Mouse (Mus musculus): ENCODE results near the gene Slc25a44. TPM values are rescaled to one million over a fixed set of nuclear protein-coding genes. Genes with fewer than 3 reads are reported as not detected.
"Not testable (repeated sequence)": the region's sequence is repeated elsewhere in the genome, so short reads cannot be mapped to it uniquely, and the experiment has no call there.

Gene Slc25a44
- polyA plus RNA-seq, 1 experiment = 13.5 TPM

- not testable (repeated sequence) for H3K4me1 ChIP-seq (ENCODE audit: control insufficient read depth, insufficient read depth, low read length); H3K9me3 ChIP-seq (replicated peaks; ENCODE audit: control insufficient read depth, insufficient read depth, low read length, poor library complexity, severe bottlenecking); H3K4me3 ChIP-seq (ENCODE audit: low read depth, low read length); H3K27me3 ChIP-seq (ENCODE audit: control insufficient read depth, insufficient read depth, low read length, poor library complexity, severe bottlenecking); H3K9ac ChIP-seq (ENCODE audit: low read depth, poor library complexity, severe bottlenecking); H3K36me3 ChIP-seq (ENCODE audit: control insufficient read depth, insufficient read depth, low read length, poor library complexity, severe bottlenecking); H3K27ac ChIP-seq (ENCODE audit: insufficient read depth, low read length)
Observed at GRCm38 (mm10) chr3:88378599-88378998, 46.3 kb downstream of the Slc25a44 start, which contains the start of gene Bglap2. Bglap2 (minus strand) TSS chr3:88378699.

GRCm38 (mm10) chr3:88376644-88377043 lies 48.3 kb downstream of the Slc25a44 start:
- not testable (repeated sequence) for H3K4me1 ChIP-seq (ENCODE audit: control insufficient read depth, insufficient read depth, low read length); H3K9me3 ChIP-seq (replicated peaks; ENCODE audit: control insufficient read depth, insufficient read depth, low read length, poor library complexity, severe bottlenecking); H3K9ac ChIP-seq (ENCODE audit: low read depth, poor library complexity, severe bottlenecking); H3K36me3 ChIP-seq (ENCODE audit: control insufficient read depth, insufficient read depth, low read length, poor library complexity, severe bottlenecking); H3K27me3 ChIP-seq (ENCODE audit: control insufficient read depth, insufficient read depth, low read length, poor library complexity, severe bottlenecking); H3K4me3 ChIP-seq (ENCODE audit: low read depth, low read length); H3K27ac ChIP-seq (ENCODE audit: insufficient read depth, low read length)

- H3K4me1 ChIP-seq (ENCODE audit: control insufficient read depth, insufficient read depth, low read length); H3K4me3 ChIP-seq (ENCODE audit: low read depth, low read length); H3K9me3 ChIP-seq (replicated peaks; ENCODE audit: control insufficient read depth, insufficient read depth, low read length, poor library complexity, severe bottlenecking); H3K27me3 ChIP-seq (ENCODE audit: control insufficient read depth, insufficient read depth, low read length, poor library complexity, severe bottlenecking); H3K9ac ChIP-seq (ENCODE audit: low read depth, poor library complexity, severe bottlenecking); H3K27ac ChIP-seq (ENCODE audit: insufficient read depth, low read length); H3K36me3 ChIP-seq (ENCODE audit: control insufficient read depth, insufficient read depth, low read length, poor library complexity, severe bottlenecking): not testable (repeated sequence)
Observed at GRCm38 (mm10) chr3:88375750-88376626, 49.0 kb downstream of the Slc25a44 start.

- not testable (repeated sequence) for H3K4me3 ChIP-seq (ENCODE audit: low read depth, low read length); H3K4me1 ChIP-seq (ENCODE audit: control insufficient read depth, insufficient read depth, low read length); H3K27ac ChIP-seq (ENCODE audit: insufficient read depth, low read length); H3K27me3 ChIP-seq (ENCODE audit: control insufficient read depth, insufficient read depth, low read length, poor library complexity, severe bottlenecking); H3K9ac ChIP-seq (ENCODE audit: low read depth, poor library complexity, severe bottlenecking); H3K36me3 ChIP-seq (ENCODE audit: control insufficient read depth, insufficient read depth, low read length, poor library complexity, severe bottlenecking)
- H3K9me3 ChIP-seq (replicated peaks; ENCODE audit: control insufficient read depth, insufficient read depth, low read length, poor library complexity, severe bottlenecking) = peaks cover 12% of the 10 kb centered on the region
Observed at GRCm38 (mm10) chr3:88372643-88373042, 52.3 kb downstream of the Slc25a44 start, which contains the start of gene Bglap3. Bglap3 (minus strand) TSS chr3:88372743.

- not testable (repeated sequence) for H3K36me3 ChIP-seq (ENCODE audit: control insufficient read depth, insufficient read depth, low read length, poor library complexity, severe bottlenecking)
Observed at GRCm38 (mm10) chr3:88368511-88368910, 56.4 kb downstream of the Slc25a44 start.

GRCm38 (mm10) chr3:88367517-88367916 lies 57.4 kb downstream of the Slc25a44 start:
- H3K27ac ChIP-seq (ENCODE audit: insufficient read depth, low read length); H3K4me3 ChIP-seq (ENCODE audit: low read depth, low read length); H3K9ac ChIP-seq (ENCODE audit: low read depth, poor library complexity, severe bottlenecking); H3K4me1 ChIP-seq (ENCODE audit: control insufficient read depth, insufficient read depth, low read length); H3K36me3 ChIP-seq (ENCODE audit: control insufficient read depth, insufficient read depth, low read length, poor library complexity, severe bottlenecking); H3K27me3 ChIP-seq (ENCODE audit: control insufficient read depth, insufficient read depth, low read length, poor library complexity, severe bottlenecking): not testable (repeated sequence)
- H3K9me3 ChIP-seq (replicated peaks; ENCODE audit: control insufficient read depth, insufficient read depth, low read length, poor library complexity, severe bottlenecking) = peaks cover 12% of the 10 kb centered on the region

More at GRCm38 (mm10) chr3:88368511-88368910, 56.4 kb downstream of the Slc25a44 start:
- H3K4me3 ChIP-seq (ENCODE audit: low read depth, low read length); H3K27ac ChIP-seq (ENCODE audit: insufficient read depth, low read length); H3K9ac ChIP-seq (ENCODE audit: low read depth, poor library complexity, severe bottlenecking); H3K27me3 ChIP-seq (ENCODE audit: control insufficient read depth, insufficient read depth, low read length, poor library complexity, severe bottlenecking); H3K4me1 ChIP-seq (ENCODE audit: control insufficient read depth, insufficient read depth, low read length): not testable (repeated sequence)
- peaks cover 12% of the 10 kb centered on the region for H3K9me3 ChIP-seq (replicated peaks; ENCODE audit: control insufficient read depth, insufficient read depth, low read length, poor library complexity, severe bottlenecking)

- not testable (repeated sequence) for H3K4me1 ChIP-seq (ENCODE audit: control insufficient read depth, insufficient read depth, low read length); H3K27ac ChIP-seq (ENCODE audit: insufficient read depth, low read length); H3K4me3 ChIP-seq (ENCODE audit: low read depth, low read length); H3K27me3 ChIP-seq (ENCODE audit: control insufficient read depth, insufficient read depth, low read length, poor library complexity, severe bottlenecking); H3K9ac ChIP-seq (ENCODE audit: low read depth, poor library complexity, severe bottlenecking); H3K36me3 ChIP-seq (ENCODE audit: control insufficient read depth, insufficient read depth, low read length, poor library complexity, severe bottlenecking)
- H3K9me3 ChIP-seq (replicated peaks; ENCODE audit: control insufficient read depth, insufficient read depth, low read length, poor library complexity, severe bottlenecking) = peaks cover 12% of the 10 kb centered on the region
Observed at GRCm38 (mm10) chr3:88366830-88367428, 58.0 kb downstream of the Slc25a44 start.

Data from ES-Bruce4 (cell line).